Mouse (Mus musculus) lung, postnatal 14 days (tissue): ENCODE data around the gene Gm597.

ENCODE experiments used
- DNase-seq: peaks from one replicate; pipeline ENCODE4 v3.0.0; 2021

Gm597 gene

GRCm38 (mm10) chr1:28780152-28780551, at the start of gene Gm597:
Gm597 (minus strand) TSS chr1:28780252.
- no peak for DNase-seq

GRCm38 (mm10) chr1:28807689-28808088, 27.6 kb upstream of the Gm597 start:
- no peak for DNase-seq

GRCm38 (mm10) chr1:28806618-28807017, 26.6 kb upstream of the Gm597 start:
- DNase-seq: no peak

GRCm38 (mm10) chr1:28800881-28801280, 20.8 kb upstream of the Gm597 start:
- no peak for DNase-seq
